Mouse (Mus musculus): ENCODE measurements at regions not wholly inside any gene's neighbourhood (a gene's known extent, or its start where the extent isn't known, plus 50 kb on each side); places are given as distances from the start of the nearest gene placed in this dataset.

DNA sequence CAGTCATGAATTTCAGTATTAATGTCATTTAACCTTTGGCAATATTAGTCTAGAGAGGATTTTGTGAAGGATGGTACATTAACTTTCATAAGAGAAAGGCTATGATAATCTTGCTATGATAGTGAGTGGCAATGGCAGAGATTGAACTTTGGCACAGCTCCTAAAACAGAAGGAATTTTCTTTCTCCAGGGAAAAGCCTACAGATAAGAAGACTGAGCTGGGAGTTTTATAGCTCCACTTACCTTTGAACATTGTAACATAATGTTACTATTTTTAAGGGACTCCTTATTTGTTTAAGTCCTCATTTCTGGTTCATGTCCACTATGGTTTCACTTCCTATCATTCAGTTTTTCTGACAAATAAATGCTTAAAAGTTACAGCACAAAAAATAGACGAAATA is 1121.1 kb upstream of the Lingo2 start:
- in situ Hi-C loops (cut with MboI, MseI), result no loop called here

DNA sequence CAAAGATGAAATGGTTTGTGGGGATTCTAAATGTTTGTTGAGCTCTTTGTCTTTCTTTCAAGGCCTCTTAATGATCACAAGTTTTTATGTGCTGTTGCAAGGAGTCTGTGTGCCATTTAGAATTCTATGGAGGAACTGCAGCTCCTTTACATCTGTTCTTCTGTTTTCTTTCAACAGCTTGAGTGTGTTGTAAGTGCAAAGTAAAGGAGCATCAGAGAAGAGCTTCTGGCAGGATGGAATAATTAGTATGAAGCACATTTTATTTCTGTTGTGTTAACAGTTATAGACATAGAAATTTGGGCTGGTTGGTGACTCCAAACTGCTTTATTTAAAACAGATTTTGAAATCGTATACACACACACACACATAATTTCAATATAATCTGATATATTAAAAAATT is 1079.8 kb upstream of the Lingo2 start:
- in situ Hi-C loops (cut with MboI, MseI), result loop anchor here (5.0 to 10.0 kb wide), 2 partner anchors 1669 to 1707 kb away; no protein-coding TSS in a partner anchor

All from T-helper 17 cell (primary cell).